Mouse (Mus musculus) neural tube, embryonic 12.5 days (tissue): ENCODE measurements around the gene Myh9. TPM values are rescaled to one million over a fixed set of nuclear protein-coding genes. Genes with fewer than 3 reads are reported as not detected.
"Not testable (repeated sequence)": the region's sequence is repeated elsewhere in the genome, so short reads cannot be mapped to it uniquely, and the experiment has no call there.

Source experiments
- ATAC-seq: fragments of 200-750 bp; cut with Nextera tagmentation; 2 replicates; pipeline ENCODE4 v1.8.0; 2017; ENCODE audit warnings: low read depth, mild to moderate bottlenecking, moderate TSS enrichment, moderate library complexity; ENCODE audit not compliant: low FRiP score
- H3K27ac ChIP-seq: fragments of 300-500 bp; sonication (generic); 2 replicates; pipeline ENCODE4 v1.5.1; 2016
- H3K27me3 ChIP-seq: fragments of 300-500 bp; sonication (generic); replicated peaks from 2 replicates; pipeline ENCODE4 v1.6.1; 2016; ENCODE audit warnings: mild to moderate bottlenecking
- H3K36me3 ChIP-seq: fragments of 300-500 bp; sonication (generic); 2 replicates; pipeline ENCODE4 v1.6.1; 2016; ENCODE audit warnings: mild to moderate bottlenecking
- H3K4me1 ChIP-seq: fragments of 300-500 bp; sonication (generic); 2 replicates; pipeline ENCODE4 v1.6.1; 2016
- H3K4me2 ChIP-seq: fragments of 300-500 bp; sonication (generic); replicated peaks from 2 replicates; pipeline ENCODE4 v1.6.1; 2016; ENCODE audit warnings: mild to moderate bottlenecking
- H3K4me3 ChIP-seq: fragments of 300-500 bp; sonication (generic); 2 replicates; pipeline ENCODE4 v1.5.1; 2016
- H3K9ac ChIP-seq: fragments of 300-500 bp; sonication (generic); 2 replicates; pipeline ENCODE4 v1.6.1; 2016; ENCODE audit warnings: mild to moderate bottlenecking
- H3K9me3 ChIP-seq: fragments of 300-500 bp; sonication (generic); 2 replicates; pipeline ENCODE4 v1.6.1; 2016; ENCODE audit warnings: mild to moderate bottlenecking
- WGBS: fragments of 180-500 bp; shearing (Covaris S2); methylation state at CpG from one replicate; pipeline ENCODE4 v1.1.7; 2016; 5-methylcytosine and 5-hydroxymethylcytosine counted together
- polyA plus RNA-seq: library from polyadenylated mRNA; unstranded; fragments of >200 nt; fragmentation: Nextera tagmentation; extraction: Ambion mirVana; gene quantifications from 2 replicates; pipeline ENCODE4 v1.2.1, GENCODE M21; 2016

Myh9 gene
- polyA plus RNA-seq, 1 experiment from 2014 or later: 21.0 TPM

DNA sequence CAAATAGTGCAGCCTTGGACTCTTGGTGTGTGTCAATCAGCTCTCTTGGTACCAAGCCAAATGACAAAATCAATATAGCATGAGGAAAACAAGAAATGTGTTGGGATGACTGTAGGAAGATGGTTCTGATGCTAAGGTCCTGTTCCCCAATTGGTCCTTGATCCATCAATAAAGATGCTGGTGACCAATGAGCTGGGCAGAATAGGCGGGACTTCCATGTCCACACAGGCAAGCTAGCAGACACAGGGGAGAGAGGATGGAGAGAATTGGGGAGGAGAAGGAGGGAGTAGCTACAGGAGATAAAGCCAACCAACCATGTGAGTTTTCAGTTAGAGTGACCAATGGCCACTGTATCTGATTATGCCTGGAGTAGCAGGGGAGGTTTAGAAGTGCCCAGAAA lies 95.6 kb downstream of the Myh9 start:
- no peaks in the 10 kb centered on the region for H3K4me1 ChIP-seq
- 100% methylated on average over 1 of the region's 1 CpGs for WGBS
- no peak overlapping the region for H3K27ac ChIP-seq
- 0 out of 2 replicates have a peak, but pooled peaks cover 3% of the 10 kb centered on the region for H3K9me3 ChIP-seq
- H3K9ac ChIP-seq: no peak overlapping the region
- H3K27me3 ChIP-seq: no peaks in the 10 kb centered on the region
- no peak overlapping the region for H3K4me3 ChIP-seq
- no peaks in the 10 kb centered on the region for H3K36me3 ChIP-seq
- H3K4me2 ChIP-seq: no peak overlapping the region
- no peak for ATAC-seq

DNA sequence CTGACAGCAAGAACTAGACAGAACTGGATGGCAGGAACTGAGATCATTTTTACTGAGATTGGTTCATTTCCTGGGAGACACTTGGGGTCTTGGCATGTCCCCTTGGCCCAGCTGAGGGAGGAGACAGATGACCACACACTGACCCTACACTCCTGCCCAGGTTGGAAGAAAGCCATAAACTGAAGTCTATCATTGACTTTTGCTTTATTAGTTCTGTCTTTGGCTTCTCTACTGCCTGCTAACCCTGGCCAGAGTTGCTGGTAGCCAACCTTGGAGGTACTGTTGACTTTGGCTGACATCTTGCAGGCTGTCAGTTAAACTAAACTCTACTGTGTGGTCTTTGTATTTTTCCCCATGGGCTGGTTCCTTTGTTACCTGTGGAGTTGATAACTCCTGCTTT lies 96.9 kb downstream of the Myh9 start:
- ATAC-seq: no peak
- H3K9me3 ChIP-seq: 0 out of 2 replicates have a peak, but pooled peaks cover 3% of the 10 kb centered on the region
- H3K4me3 ChIP-seq: no peak overlapping the region
- no peak overlapping the region for H3K4me2 ChIP-seq
- no peaks in the 10 kb centered on the region for H3K27me3 ChIP-seq
- H3K4me1 ChIP-seq: no peaks in the 10 kb centered on the region
- no peaks in the 10 kb centered on the region for H3K36me3 ChIP-seq
- no peak overlapping the region for H3K9ac ChIP-seq
- H3K27ac ChIP-seq: no peak overlapping the region

DNA sequence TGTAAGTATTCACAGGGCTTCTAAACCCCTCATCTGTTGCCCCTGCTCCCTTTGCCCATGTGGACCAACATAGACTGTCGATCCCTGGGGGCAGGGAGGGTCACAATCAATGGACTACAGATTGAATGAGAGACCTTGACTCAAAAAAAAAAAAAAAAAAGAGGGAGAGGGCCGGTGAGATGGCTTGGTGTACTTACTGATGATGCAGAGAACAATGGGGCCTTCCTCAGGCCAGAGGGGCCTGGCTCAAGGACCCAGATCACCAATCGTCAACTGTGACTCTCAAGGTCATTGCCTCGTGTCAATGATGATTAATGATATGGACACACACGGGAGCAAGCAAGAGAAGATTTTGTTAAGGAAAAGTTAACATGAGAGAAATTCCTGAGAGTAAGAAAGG lies 97.3 kb downstream of the Myh9 start:
- no peak overlapping the region for H3K4me3 ChIP-seq
- no peak overlapping the region for H3K27ac ChIP-seq
- WGBS: 27% methylated on average over 5 of the region's 5 CpGs
- no peak for ATAC-seq
- no peaks in the 10 kb centered on the region for H3K27me3 ChIP-seq
- H3K9me3 ChIP-seq: 0 out of 2 replicates have a peak, but pooled peaks cover 3% of the 10 kb centered on the region
- no peak overlapping the region for H3K4me2 ChIP-seq
- no peak overlapping the region for H3K9ac ChIP-seq
- H3K4me1 ChIP-seq: no peaks in the 10 kb centered on the region
- no peaks in the 10 kb centered on the region for H3K36me3 ChIP-seq

DNA sequence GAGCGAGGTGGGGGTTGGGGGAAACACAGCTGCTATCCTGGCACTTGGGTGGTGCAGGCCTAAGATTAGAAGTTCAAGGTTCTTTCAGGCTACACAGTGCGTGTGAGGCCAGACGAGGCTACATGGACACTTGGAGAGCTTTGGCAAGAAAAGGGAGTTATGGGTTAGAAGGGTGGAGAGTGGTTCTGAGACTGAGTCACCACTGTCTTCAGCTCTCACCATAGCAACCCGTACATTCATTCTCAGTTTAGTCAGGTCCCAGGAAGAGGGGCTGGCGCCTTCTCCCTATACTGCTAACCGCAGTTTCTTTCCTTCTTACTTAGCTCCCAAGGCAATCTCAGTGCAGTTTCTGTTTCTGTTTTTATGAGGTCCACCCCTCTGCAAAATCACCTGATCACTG lies 100.4 kb downstream of the Myh9 start:
- not testable (repeated sequence) for H3K27me3 ChIP-seq, H3K9me3 ChIP-seq, H3K4me3 ChIP-seq, H3K27ac ChIP-seq, H3K4me1 ChIP-seq, ATAC-seq, H3K4me2 ChIP-seq, H3K36me3 ChIP-seq, H3K9ac ChIP-seq
- 90% methylated on average over 6 of the region's 6 CpGs for WGBS

DNA sequence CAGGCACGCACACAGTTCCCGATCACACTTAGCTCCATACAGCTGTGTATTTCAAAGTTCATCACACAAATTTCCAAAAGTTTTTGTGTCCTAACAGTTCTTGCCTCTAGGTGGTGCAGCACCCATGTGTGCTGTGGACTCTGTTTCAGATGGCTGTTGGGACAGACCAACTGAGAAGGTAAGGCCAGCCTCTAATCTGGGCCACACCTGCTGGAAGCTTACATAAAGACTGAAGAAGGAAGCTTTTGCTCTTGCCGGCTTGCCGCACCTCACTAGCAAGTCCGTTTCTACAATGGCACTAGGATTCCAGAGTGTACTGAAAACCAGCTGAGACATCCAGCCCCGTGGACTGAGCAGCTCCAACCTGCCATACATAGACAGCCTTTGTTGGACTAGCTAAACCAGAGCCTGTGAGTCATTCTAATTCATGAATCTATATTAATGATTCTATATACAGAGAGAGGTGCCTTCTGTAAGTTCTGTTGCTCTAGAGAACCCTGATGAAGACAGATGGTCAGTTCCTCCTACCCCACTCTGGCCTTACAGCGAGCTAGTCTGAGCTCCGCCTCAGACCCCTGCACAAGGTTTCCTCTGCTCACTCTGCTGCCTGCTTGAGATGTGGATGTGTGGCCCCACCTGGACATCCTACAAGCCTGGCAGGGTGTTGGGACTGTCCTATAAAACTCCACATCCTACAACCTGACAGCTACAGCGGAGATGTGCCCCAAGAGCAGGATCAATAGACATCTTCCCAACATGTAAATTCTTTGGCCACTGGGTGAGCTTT lies 101.3 kb downstream of the Myh9 start:
- Histone ChIP-seq H3K27ac (no peak overlapping the region), H3K4me1 (no peaks in the 10 kb centered on the region), H3K36me3 (no peaks in the 10 kb centered on the region), H3K9me3 (no peaks in the 10 kb centered on the region), H3K9ac (no peak overlapping the region), H3K4me2 (no peak overlapping the region), H3K27me3 (no peaks in the 10 kb centered on the region), H3K4me3 (no peak overlapping the region)
- 80% methylated on average over 9 of the region's 9 CpGs for WGBS
- no peak for ATAC-seq

DNA sequence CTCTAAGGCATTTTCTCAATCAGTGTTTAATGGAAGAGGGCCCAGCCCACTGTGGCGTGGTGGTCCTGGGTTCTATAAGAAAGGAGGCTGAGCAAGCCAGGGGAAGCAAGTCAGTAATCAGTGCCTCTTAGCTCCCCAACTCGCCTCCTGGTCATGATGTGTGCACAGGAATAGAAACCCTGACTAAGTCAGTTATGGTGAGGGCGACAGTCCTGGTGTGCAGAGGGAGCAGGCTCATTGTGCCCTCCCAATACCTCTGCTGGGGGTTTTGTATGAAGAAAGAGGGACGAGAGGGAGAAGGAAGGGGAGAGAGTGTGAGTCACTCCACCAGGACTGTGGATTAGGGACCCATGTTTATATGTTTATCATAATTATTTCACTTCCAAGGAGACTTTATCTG lies 108.1 kb downstream of the Myh9 start:
- not testable (repeated sequence) for H3K4me1 ChIP-seq, H3K27ac ChIP-seq, H3K27me3 ChIP-seq, H3K9me3 ChIP-seq, H3K9ac ChIP-seq, ATAC-seq, H3K36me3 ChIP-seq, H3K4me3 ChIP-seq, H3K4me2 ChIP-seq
- WGBS: 78% methylated on average over 4 of the region's 4 CpGs

DNA sequence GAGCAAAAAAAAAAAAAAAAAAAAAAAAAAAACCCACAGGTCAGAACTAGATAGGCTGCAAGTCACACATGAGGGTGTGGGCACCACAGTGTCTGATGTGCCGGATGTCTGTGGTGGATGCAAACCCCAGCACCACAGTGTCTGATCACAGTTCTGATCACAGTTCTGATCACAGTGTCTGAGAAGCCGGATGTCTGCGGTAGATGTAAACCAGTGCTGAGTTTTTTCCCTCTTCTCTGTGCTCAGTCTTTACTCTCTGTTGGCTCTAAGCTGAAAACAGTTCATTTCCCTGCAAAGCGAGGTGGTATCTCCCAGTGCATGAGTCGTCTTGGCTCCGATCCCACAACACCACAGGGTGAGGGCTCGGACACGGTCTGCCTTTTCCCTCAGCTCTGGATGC lies 108.6 kb downstream of the Myh9 start:
- H3K9me3 ChIP-seq, ATAC-seq, H3K4me3 ChIP-seq, H3K4me2 ChIP-seq, H3K27me3 ChIP-seq, H3K9ac ChIP-seq, H3K36me3 ChIP-seq, H3K4me1 ChIP-seq, H3K27ac ChIP-seq: not testable (repeated sequence)
- WGBS: 90% methylated on average over 8 of the region's 8 CpGs

DNA sequence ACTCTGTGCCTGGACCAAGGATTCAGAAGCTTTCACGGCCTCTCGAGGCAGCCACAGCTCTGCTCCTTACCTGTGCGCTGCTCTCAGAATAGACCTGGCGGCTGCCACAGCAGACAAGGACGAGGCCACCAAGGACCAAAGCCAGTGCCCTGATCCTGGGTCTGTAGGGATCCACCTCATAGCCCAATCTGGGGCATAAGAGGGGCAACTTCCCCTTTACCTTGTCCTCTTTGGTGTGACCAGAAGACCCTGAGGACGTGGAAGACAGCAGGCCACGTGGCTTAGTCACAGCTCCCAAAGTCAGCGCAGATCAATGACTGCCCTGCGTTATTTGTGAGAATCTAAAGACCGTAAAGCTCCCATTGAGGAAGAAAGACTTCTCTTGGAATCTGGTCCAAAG lies 109.1 kb downstream of the Myh9 start:
- not testable (repeated sequence) for H3K36me3 ChIP-seq, H3K4me1 ChIP-seq, H3K9ac ChIP-seq, H3K27ac ChIP-seq, H3K9me3 ChIP-seq, ATAC-seq, H3K4me3 ChIP-seq, H3K27me3 ChIP-seq, H3K4me2 ChIP-seq
- 70% methylated on average over 10 of the region's 10 CpGs for WGBS

DNA sequence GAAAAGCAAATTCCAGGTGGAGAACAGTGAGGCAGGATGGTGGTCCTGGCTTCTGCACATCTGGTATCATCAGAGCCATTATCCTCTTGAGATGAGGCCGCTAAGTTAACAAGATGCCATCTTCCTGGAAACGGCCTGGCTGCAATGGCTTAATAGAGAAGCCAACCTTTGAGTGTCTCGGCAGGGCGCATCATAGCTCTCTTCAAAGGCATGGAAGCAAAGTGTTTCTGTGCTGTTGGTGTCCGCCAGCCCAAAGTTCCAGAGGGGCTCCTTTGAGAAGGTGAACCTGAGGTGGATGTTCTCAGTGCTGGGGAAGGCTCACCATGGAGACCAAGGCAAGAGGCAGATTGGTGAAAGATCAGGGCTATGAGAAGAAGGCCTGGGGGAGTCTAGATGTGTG lies 110.4 kb downstream of the Myh9 start:
- ATAC-seq: no peak
- Histone ChIP-seq H3K9ac (no peak overlapping the region), H3K36me3 (no peaks in the 10 kb centered on the region), H3K27ac (no peak overlapping the region), H3K27me3 (no peaks in the 10 kb centered on the region), H3K4me1 (no peaks in the 10 kb centered on the region), H3K9me3 (no peaks in the 10 kb centered on the region), H3K4me3 (no peak overlapping the region), H3K4me2 (no peak overlapping the region)
- 83% methylated on average over 5 of the region's 5 CpGs for WGBS

DNA sequence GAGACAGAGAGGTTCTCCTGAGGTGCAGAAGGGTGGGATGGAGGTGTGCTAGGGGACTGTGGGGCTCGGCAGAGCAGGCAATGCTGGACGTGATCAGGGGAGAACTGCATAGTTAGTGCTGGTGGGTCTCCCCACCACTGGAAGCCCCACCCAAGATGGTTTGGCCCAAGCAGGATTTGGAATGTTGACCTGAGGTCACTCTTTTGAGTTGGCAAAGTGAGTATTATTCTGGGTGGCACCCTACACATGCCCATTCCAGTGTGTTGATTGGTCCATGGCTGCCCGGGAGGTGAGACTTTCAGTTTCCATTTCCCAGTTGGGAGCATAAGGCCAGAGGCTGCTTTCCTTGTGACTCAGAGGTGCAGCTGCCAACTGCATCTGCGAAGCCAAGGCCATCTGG lies 113.2 kb downstream of the Myh9 start, which contains the start of gene Apol9b:
Apol9b (plus strand) TSS at position 301 of the 400 bp plus-strand sequence.
- H3K4me3 ChIP-seq, H3K36me3 ChIP-seq, ATAC-seq, H3K9ac ChIP-seq, H3K4me1 ChIP-seq, H3K27me3 ChIP-seq, H3K27ac ChIP-seq, H3K4me2 ChIP-seq, H3K9me3 ChIP-seq: not testable (repeated sequence)
- WGBS: 85% methylated on average over 2 of the region's 4 CpGs

DNA sequence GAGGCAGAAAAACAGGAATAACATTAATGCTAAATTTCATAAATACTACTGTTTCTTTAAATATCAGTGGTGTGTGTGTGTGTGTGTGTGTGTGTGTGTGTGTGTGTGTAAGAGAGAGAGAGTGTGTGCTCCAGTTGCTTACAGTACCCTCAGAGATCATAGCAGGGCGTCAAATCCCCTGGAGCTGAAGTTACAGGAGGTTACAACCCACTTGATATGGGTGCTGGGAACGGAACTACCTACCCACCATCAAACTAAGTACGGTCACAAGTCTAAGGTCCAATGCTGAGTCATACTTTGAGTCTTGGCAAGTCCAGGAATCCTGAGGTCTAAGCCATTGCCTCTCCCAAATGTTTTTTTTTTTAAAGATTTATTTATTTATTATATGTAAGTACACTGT lies 114.2 kb downstream of the Myh9 start:
- H3K9ac ChIP-seq, ATAC-seq, H3K9me3 ChIP-seq, H3K27ac ChIP-seq, H3K27me3 ChIP-seq, H3K36me3 ChIP-seq, H3K4me1 ChIP-seq, H3K4me2 ChIP-seq, H3K4me3 ChIP-seq: not testable (repeated sequence)
- WGBS: 91% methylated on average over 3 of the region's 3 CpGs

DNA sequence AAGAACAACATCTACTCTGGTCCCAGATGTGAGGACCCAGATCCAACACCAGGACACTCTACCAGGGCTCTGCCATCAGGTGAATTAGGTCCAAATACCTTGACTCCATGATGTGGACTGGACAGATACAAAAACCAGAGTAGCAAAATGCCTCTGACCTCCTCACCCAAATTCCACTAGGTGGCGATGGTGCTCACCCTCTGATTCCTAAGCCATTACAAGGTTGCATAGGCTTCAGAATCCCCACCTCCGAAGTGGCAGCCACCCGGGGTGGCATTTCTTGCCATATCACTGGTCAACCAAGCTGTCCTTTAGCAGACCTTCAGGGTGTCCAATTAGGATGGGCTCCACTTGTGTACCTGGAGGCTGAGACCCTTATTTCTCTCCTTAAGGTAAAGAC lies 114.8 kb downstream of the Myh9 start:
- not testable (repeated sequence) for H3K4me3 ChIP-seq, ATAC-seq, H3K4me1 ChIP-seq, H3K9me3 ChIP-seq, H3K4me2 ChIP-seq, H3K9ac ChIP-seq, H3K36me3 ChIP-seq, H3K27ac ChIP-seq, H3K27me3 ChIP-seq
- WGBS: 16% methylated on average over 3 of the region's 3 CpGs

DNA sequence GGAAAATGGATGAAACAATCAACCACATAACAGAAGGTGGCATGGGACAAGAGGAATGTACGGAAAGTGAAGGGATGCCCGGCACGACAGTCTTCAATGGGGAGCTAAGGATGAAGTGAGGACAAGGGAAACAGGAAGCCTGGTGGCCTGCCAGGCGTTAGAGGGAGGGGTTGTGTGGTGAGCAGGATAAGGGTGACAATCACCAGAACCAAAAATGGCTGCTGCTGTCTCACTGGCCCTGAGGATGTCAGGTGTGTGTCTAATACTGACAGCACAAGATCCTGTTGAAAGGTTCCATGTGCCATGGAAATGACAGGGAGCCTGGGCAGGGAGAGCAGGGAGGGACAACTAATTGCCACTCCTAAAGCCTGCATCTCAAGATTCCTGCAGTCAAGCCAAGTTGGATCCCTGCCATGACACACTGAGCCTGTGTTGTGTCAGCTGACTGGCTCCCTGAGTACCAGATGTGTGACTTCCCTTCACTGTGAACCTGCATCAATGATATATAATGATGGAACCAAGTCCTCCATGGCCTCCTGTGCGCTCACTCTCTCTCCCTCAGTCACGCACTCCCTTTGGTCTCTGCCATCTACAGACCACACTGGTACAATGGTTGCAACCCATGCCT lies 116.5 kb downstream of the Myh9 start:
- not testable (repeated sequence) for H3K9ac ChIP-seq, H3K27me3 ChIP-seq, H3K4me2 ChIP-seq, H3K9me3 ChIP-seq, H3K4me3 ChIP-seq, H3K27ac ChIP-seq, ATAC-seq, H3K4me1 ChIP-seq, H3K36me3 ChIP-seq
- WGBS: 81% methylated on average over 6 of the region's 6 CpGs
